Mouse (Mus musculus) intestine, postnatal 0 days (tissue): ENCODE data around the gene Ica1l. TPM values are rescaled to one million over a fixed set of nuclear protein-coding genes. Genes with fewer than 3 reads are reported as not detected.
A peak's percentile ranks its signal among the peaks of the same experiment; 100 is the strongest.
"Not testable (repeated sequence)": the region's sequence is repeated elsewhere in the genome, so short reads cannot be mapped to it uniquely, and the experiment has no call there.

ENCODE experiments used
- ATAC-seq: fragments of 200-750 bp; cut with Nextera tagmentation; 2 replicates; pipeline ENCODE4 v1.8.0; 2017; ENCODE audit warnings: mild to moderate bottlenecking, moderate TSS enrichment, moderate library complexity
- H3K27ac ChIP-seq: fragments of 300-500 bp; sonication (generic); 2 replicates; pipeline ENCODE4 v1.5.1; 2014; ENCODE audit warnings: mild to moderate bottlenecking, low read depth, low read length, moderate library complexity
- H3K27me3 ChIP-seq: fragments of 300-500 bp; sonication (generic); replicated peaks from 2 replicates; pipeline ENCODE4 v1.6.1; 2014; ENCODE audit warnings: low read length, mixed read lengths; ENCODE audit not compliant: control insufficient read depth, insufficient read depth
- H3K36me3 ChIP-seq: fragments of 300-500 bp; sonication (generic); 2 replicates; pipeline ENCODE4 v1.6.1; 2014; ENCODE audit warnings: mild to moderate bottlenecking, moderate library complexity; ENCODE audit not compliant: control insufficient read depth, insufficient read depth
- H3K4me1 ChIP-seq: fragments of 300-500 bp; sonication (generic); replicated peaks from 2 replicates; pipeline ENCODE4 v1.6.1; 2014; ENCODE audit warnings: antibody characterized with exemption, low read length, mixed read lengths; ENCODE audit not compliant: control insufficient read depth, insufficient read depth
- H3K4me2 ChIP-seq: fragments of 300-500 bp; sonication (generic); replicated peaks from 2 replicates; pipeline ENCODE4 v1.6.1; 2014; ENCODE audit warnings: low read depth, mild to moderate bottlenecking, moderate library complexity
- H3K4me3 ChIP-seq: fragments of 300-500 bp; sonication (generic); 2 replicates; pipeline ENCODE4 v1.5.1; 2014; ENCODE audit warnings: low read depth, low read length
- H3K9ac ChIP-seq: fragments of 300-500 bp; sonication (generic); 2 replicates; pipeline ENCODE4 v1.6.1; 2014; ENCODE audit warnings: mild to moderate bottlenecking, low read depth, low read length
- H3K9me3 ChIP-seq: fragments of 300-500 bp; sonication (generic); 2 replicates; pipeline ENCODE4 v1.6.1; 2016; ENCODE audit warnings: mixed run types; ENCODE audit not compliant: control insufficient read depth
- CTCF ChIP-seq: sonication (generic); IDR thresholded peaks from 2 replicates; pipeline ENCODE4 v1.5.1; 2016; ENCODE audit warnings: low read depth, mild to moderate bottlenecking, control low read depth, antibody characterized with exemption, moderate library complexity
- WGBS: fragments of 180-500 bp; shearing (Covaris S2); extraction: QIAGEN DNeasy Blood & Tissue Kit; methylation state at CpG from one replicate; pipeline ENCODE4 v1.1.7; 2014; 5-methylcytosine and 5-hydroxymethylcytosine counted together
- polyA plus RNA-seq: library from polyadenylated mRNA; unstranded; fragments of >200 nt; fragmentation: Nextera tagmentation; extraction: Ambion mirVana; gene quantifications from 2 replicates; pipeline ENCODE4 v1.2.1, GENCODE M21; 2015

Ica1l gene
- polyA plus RNA-seq: 0.82 and 0.92 TPM in 2 replicates

GRCm38 (mm10) chr1:60042796-60043469 lies at the start of gene Ica1l:
Gene Ica1l, minus strand, starts transcription at chr1:60043184.
- Histone ChIP-seq H3K9me3 (no peaks in the 10 kb centered on the region), H3K27ac (no peak within 1 kb of the TSS), H3K4me2 (peak within 1 kb of the TSS; percentile 97), H3K27me3 (peaks cover 26% of the 10 kb centered on the region), H3K4me3 (peak within 1 kb of the TSS; percentile 83), H3K36me3 (no peaks in the 10 kb centered on the region), H3K9ac (peak within 1 kb of the TSS; percentile 48), H3K4me1 (no peaks in the 10 kb centered on the region)
- WGBS: under 1% methylated on average over 87 of the region's 99 CpGs
- peak; percentile 45 for ATAC-seq
- no peak for TF ChIP-seq CTCF

- Histone ChIP-seq H3K9ac (no peak overlapping the region), H3K27ac (no peak overlapping the region), H3K27me3 (no peaks in the 10 kb centered on the region), H3K4me2 (no peak overlapping the region), H3K4me3 (no peak overlapping the region), H3K9me3 (no peaks in the 10 kb centered on the region), H3K36me3 (peaks cover 16% of the 10 kb centered on the region), H3K4me1 (no peaks in the 10 kb centered on the region)
- 85% methylated on average over 6 of the region's 6 CpGs for WGBS
- no peak for ATAC-seq
- no peak for TF ChIP-seq CTCF
These were observed 33.4 kb upstream of the Ica1l start for GRCm38 (mm10) chr1:60076411-60076810.

GRCm38 (mm10) chr1:60075590-60075989 lies 32.6 kb upstream of the Ica1l start:
- Histone ChIP-seq H3K36me3 (peaks cover 16% of the 10 kb centered on the region), H3K4me2 (no peak overlapping the region), H3K27ac (no peak overlapping the region), H3K4me1 (no peaks in the 10 kb centered on the region), H3K9me3 (no peaks in the 10 kb centered on the region), H3K9ac (no peak overlapping the region), H3K4me3 (no peak overlapping the region), H3K27me3 (no peaks in the 10 kb centered on the region)
- no peak for TF ChIP-seq CTCF
- WGBS: 75% methylated on average over 3 of the region's 3 CpGs
- no peak for ATAC-seq

GRCm38 (mm10) chr1:60074935-60075334 lies 32.0 kb upstream of the Ica1l start:
- Histone ChIP-seq H3K9ac (no peak overlapping the region), H3K4me1 (no peaks in the 10 kb centered on the region), H3K36me3 (peaks cover 16% of the 10 kb centered on the region), H3K27me3 (no peaks in the 10 kb centered on the region), H3K9me3 (no peaks in the 10 kb centered on the region), H3K4me3 (no peak overlapping the region), H3K4me2 (no peak overlapping the region), H3K27ac (no peak overlapping the region)
- TF ChIP-seq CTCF: no peak
- no peak for ATAC-seq
- WGBS: 65% methylated on average over 2 of the region's 2 CpGs

DNA sequence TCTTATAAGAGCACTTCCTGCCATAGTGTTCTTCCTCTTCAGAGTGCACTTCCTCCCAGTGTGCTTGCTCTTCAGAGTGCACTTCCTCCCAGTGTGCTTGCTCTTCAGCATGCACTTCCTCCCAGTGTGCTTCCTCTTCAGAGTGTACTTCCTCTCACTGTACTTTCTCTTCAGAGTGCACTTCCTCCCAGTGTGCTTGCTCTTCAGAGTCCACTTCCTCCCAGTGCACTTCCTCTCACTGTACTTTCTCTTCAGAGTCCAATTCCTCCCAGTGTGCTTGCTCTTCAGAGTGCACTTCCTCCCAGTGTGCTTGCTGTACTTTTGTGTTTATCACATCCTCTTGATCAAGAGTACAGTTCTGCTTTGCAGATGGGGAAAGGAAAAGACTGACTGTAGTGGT lies 27.7 kb upstream of the Ica1l start:
- not testable (repeated sequence) for H3K4me3 ChIP-seq

GRCm38 (mm10) chr1:60056310-60056709 lies 13.3 kb upstream of the Ica1l start:
- Histone ChIP-seq H3K4me1 (no peaks in the 10 kb centered on the region), H3K27me3 (no peaks in the 10 kb centered on the region), H3K36me3 (no peaks in the 10 kb centered on the region), H3K27ac (no peak overlapping the region), H3K9ac (no peak overlapping the region), H3K4me2 (no peak overlapping the region), H3K4me3 (no peak overlapping the region), H3K9me3 (no peaks in the 10 kb centered on the region)
- no peak for TF ChIP-seq CTCF
- ATAC-seq: no peak
- 90% methylated on average over 3 of the region's 3 CpGs for WGBS

More for the DNA sequence above, 27.7 kb upstream of the Ica1l start:
- not testable (repeated sequence) for H3K4me1 ChIP-seq, H3K9ac ChIP-seq, H3K9me3 ChIP-seq, H3K36me3 ChIP-seq, H3K4me2 ChIP-seq, ATAC-seq, H3K27me3 ChIP-seq, H3K27ac ChIP-seq
